Mouse (Mus musculus) stomach, postnatal 0 days (tissue): ENCODE data around the gene Slc27a5.

Experiments
- CTCF ChIP-seq: IDR thresholded peaks from 2 replicates; pipeline ENCODE4 v1.5.1; 2016; ENCODE audit warnings: antibody characterized with exemption, low read depth, mild to moderate bottlenecking, moderate library complexity
- EP300 ChIP-seq: optimal IDR thresholded peaks from 2 replicates; pipeline ENCODE3; 2016; ENCODE audit warnings: antibody characterized with exemption

GRCm38 (mm10) chr7:13006011-13006410 lies 8.0 kb upstream of the Slc27a5 start:
- no peak for TF ChIP-seq CTCF
- TF ChIP-seq EP300, result no peak
